Mouse (Mus musculus) spleen, embryonic (tissue): Measurements from ENCODE around the gene Usp6nl.

Experiments
- CTCF ChIA-PET: fragments of 350-600 bp; sonication (Branson Sonifier 250); formaldehyde crosslinking; loops from one replicate; lab custom pipeline; 2022; lab: Charles Lee

Gene Usp6nl

DNA sequence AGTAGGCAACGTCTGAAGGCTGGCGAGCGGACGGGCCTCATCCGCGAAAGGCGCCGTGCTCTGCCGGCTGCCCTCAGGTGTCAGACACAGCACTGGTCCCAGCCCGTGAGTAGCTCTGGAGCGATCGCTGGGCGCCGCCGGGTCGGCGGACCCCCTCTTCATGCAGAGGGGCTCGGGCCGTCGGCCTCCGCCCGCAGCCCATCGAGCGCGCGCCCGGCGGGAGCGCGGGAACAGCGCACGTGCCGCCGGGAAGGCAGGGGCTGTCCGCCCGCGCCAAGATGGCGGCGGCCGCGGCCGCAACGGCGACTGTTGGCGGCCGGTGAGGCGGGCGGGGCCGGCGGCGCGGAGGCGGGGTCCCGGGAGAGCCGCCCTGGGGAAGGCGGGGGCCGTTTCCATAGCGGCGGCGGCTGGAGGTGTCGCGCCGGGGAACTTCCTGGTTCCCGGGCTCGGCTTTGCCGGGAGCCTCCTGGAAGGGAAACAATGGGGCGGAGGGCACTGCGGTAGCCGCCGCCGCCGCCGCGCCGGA, at the start of gene Usp6nl:
Gene Usp6nl, plus strand, starts transcription at position 292 of the 526 bp plus-strand sequence.
- CTCF ChIA-PET = no interaction called here

DNA sequence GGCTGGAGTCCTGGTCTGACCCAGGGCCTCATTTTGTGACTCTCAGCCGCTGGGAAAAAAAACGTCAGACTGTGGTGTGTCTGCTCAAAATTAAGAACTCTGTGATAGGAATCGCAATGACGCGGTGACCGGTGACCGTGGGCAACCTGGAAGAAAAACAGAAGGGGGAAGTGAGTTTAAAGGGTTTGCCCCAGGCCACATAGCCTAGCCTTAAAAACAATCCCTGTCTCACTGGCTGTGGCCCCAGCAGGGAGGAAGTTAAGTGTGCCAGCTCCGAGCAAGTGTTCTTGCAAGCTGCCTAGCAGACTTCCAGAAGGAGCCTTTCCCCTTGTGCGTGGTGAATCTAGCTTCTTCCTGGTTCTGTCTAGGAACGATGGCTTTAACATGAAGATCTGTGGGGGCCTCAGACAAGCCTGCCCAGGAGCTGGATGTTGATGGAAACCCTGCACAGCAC, 49.0 kb upstream of the Usp6nl start:
- CTCF ChIA-PET = interaction anchor here (1.0 kb wide), 1 partner anchor 13 kb away, joined by 3 read pairs; no protein-coding TSS in a partner anchor

DNA sequence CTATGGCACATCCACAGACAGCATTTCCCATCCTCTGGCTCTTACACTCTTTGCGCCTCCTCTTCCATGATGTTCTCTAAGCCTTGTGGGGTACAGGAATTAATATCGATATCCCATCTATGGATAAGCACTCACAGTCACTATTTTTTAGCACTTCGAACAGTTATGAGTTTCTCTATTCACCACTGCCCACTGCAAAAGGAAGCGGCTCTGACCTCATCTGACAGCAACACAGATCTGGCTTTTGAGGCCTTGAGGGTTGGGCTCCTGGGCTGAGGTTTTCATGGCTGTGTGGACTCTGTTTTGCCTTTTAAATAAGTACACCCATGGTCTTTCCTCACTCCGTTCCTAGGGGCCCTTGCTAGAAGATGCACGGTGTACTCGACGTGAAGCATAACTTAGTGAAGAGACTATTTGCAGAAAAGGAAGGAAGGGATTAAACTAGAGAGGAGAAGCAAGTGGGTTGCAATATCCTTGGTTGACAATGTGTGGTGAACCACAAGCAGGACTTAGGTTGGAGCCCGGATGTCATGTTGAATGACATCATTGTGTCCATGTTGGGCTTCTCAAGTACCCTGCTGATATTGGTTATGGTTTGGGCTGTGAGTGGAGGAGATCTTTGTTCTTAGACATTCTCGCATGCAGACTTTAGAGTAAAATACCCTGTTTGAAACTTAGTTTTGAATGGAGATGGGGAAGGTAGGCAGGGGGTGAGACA, 43.5 kb upstream of the Usp6nl start:
- CTCF ChIA-PET = no interaction called here

DNA sequence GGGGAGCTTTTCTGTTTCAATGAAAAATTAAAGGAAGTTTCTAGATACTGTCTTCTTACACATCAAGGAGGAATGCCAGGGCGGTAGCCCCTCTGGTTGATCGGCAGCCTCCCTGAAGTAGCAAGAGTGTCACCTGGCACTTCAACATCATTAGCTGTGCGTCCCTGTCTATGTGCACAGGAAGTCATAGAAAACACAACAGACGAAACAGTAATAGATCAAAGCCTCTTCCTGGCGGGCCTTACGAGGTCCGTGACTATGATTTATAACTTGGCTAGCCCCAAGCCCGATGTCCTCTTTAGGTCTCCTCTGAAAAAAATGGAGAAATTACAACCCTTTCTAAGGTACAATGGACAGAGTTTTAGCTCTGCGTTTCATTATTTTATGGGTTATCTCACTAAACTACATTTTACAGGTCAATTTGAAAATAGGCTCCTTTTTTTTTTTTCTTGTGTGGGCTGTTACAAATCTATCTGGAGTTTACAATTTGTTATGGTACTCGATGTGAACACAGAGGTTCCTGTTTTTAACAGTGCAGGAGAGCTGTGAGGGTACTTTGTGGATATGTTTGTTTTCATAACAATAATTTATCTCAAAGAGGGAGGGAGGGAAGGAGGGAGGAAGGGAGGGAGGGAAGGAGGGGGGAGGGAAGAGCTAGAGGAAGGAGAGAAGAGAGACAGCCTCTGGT, 42.7 kb upstream of the Usp6nl start:
- CTCF ChIA-PET = no interaction called here

DNA sequence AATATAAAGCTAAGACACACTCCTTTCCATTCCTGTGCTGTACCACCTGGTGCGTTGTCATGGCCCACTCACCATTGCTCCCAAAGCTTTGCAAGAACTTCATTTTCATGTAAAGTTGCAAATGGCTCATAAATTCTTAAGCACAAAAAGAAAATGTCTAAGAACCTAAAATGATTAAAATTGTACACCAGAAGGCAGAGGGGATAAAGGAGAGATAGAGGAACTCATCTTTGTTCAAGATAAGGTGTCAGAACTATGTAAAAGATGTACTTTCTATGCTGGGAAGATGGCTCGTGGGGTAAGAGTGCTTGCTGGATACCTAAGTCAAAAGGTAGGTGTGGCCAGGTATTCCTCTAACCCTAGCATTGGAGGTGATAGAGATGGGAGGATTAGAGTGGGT, 38.9 kb upstream of the Usp6nl start:
- CTCF ChIA-PET = no interaction called here

DNA sequence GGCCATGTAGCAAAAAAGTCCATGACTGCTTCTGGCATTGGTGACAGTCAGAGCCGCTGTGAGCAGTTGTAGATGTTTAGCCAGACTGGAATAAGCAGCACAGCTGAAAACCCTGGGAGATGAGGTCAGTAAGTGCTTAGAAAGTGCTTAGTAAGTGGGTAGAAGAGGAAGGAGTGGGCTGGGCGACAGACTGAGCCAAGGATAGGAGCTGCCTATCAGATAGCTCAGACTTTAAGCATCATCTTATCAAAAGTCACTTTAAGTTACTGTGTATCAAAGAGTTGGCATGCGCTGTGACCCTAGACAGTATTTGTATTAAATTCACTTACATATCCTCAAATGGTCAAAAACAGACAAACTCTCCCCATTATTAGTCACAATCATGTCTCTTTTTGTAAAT, 37.7 kb upstream of the Usp6nl start:
- CTCF ChIA-PET = interaction anchor here (1.5 kb wide), 1 partner anchor 9 kb away, joined by 4 read pairs; no protein-coding TSS in a partner anchor

DNA sequence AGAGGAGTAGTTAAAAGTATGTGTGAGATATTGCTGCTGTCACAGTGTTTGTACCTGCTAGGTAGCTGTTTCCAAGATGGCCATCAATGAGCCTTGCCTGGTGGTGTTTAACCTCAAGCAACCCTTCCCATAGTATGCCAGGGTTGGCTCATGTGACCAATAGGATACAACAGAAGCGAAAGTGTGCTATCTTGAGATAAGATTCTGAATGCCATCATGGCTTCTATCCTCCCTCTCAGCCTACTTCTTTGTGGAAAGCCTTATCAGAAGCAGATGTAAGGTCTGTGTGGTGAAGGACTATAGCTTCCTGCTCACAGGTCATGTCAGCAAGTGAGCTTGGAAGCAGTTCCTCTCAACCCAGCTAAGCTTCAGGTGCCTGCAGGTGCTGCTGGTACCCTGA, 36.7 kb upstream of the Usp6nl start:
- CTCF ChIA-PET = interaction anchor here (0.6 to 1.5 kb wide), 3 partner anchors 8 to 1402 kb away, joined by 4 to 5 read pairs (median 4); no protein-coding TSS in a partner anchor

DNA sequence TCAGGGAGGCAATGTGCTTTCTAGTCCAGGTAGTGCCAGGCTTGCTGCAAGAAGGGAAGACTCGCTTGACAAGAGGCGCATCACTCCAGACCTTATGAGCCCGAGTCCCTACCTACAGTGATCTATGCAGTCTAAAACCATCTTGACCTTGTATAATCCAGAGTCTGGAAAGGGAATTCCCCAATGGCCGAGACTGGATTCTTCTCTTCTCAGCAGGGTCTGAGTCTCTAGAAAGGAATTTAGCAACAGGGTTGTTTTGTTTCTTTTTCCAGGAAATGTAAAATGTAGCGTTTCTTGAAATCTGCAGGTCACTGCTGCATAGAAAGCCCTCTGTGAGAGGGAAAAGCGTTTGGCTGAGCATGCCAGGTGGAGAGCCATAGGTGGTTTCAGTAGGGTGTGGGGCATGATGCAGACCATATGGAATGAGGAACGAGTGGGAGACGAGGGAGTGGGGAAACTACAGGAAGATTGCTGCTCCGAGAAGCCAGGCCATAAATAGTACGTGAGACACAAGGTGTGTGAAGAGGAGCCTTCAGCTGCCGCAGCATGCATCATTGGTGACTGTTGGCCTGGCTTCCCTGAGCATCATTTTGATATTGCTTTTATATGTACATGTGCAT, 28.5 kb upstream of the Usp6nl start:
- CTCF ChIA-PET = interaction anchor here (1.6 kb wide), 1 partner anchor 9 kb away, joined by 4 read pairs; no protein-coding TSS in a partner anchor

DNA sequence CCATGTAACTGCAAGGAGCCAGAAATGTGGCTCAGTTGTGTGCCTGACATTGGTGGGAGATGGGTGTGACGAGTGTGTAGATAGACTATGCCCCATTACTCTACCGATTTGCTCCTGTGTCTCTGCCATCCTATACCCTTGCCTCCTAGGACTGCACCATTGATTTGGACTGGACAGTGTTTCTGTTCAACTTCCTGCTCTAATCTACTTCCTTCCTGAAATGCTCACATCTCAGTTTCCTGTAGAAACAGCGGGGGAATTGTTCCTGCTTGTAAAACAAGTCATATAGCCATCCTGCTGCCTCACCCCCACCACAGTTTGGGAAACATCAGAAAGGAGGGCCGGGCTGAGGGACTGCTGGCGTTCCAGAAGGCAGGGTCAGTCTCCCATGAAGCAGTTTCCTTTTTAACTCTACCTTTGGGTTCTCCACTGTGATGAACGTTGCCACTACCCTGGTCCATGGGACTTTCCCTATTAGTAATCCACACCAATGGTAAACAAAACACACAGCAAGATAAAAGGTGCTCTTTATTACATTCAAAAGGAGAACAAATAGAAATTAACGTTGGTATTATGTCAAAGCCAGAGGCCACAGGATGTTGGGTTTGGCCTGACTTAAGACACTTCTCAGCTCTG, 27.4 kb upstream of the Usp6nl start:
- CTCF ChIA-PET = no interaction called here

DNA sequence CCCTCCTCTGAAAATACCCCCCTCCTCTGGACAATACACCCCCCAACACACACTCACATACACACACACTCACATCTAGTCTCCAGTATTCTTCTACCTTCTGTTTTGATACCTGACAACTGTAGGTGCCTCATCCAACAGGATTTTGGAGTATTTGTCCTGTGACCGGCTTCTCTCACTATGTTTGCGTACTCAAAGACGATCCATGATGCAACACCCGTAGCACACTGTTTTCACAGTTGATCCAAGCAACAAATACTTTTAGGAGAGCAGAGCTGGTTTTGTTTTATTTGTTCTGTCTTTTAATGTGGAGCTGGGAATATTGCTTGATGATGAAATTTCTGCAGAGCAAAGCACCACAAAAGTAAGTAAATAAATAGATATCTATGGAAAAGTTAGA, 17.7 kb upstream of the Usp6nl start:
- CTCF ChIA-PET = no interaction called here

DNA sequence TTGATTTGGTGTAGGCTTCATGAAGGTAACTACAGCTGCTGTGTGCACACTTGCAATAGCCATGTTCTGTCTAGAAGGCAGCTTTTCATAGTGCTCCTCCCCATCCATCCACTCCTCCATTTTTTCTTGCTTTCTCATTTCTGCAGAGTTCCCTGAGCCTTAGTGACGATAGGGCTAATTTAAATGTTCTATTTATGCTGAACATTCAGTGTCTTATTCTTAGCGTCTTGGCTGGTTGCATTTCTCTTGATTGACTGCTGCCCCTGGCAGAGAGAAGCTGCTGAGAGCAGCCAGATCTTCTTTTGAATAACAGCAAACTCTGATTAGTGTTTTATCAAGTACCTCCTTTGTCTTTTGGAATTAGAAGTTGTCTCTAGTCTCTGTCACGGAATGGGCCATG, 15.6 kb upstream of the Usp6nl start:
- CTCF ChIA-PET = no interaction called here

DNA sequence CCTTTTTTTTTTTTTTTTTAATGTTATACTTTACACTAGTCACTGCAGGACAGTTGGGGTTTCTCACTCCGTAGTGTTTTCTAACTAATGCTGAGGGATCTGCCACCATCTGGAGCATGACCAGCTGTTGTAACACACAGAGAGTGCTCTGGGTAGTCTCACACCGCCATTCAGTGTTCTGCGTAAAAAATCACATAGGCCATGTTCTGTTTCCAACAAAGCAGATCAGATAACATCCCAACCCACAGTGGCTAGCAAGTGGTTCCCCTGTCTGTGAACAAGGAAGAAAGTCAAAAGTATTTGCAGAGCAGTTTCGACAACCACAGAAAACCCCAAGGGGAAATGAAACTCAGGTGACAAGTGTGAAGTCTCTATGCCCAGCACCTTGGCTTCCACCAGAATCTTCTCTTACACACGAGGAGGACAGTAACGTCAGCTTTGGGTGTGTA, 13.1 kb upstream of the Usp6nl start:
- CTCF ChIA-PET = interaction anchor here (0.6 to 0.7 kb wide), 2 partner anchors 42 to 53 kb away, joined by 3 to 6 read pairs; no protein-coding TSS in a partner anchor

DNA sequence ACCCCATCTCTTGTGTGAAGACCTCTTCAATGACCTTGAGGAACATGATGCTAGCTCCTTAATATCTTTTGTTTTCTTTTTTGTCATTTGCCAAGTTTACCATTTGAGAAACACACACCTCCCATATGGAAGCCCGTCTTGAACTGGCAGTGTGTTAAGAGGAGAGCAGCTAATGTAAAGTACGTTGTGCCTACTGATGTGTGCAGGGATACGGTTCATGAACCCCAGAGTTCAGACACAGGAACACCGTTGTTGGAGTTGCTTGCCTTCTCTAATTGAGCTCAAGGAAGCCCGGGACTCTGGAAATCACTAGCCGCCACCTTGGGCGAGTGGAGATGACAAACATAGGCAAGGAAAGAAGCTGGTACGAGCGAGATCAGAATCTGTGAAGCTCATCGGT, 9.7 kb upstream of the Usp6nl start:
- CTCF ChIA-PET = no interaction called here

DNA sequence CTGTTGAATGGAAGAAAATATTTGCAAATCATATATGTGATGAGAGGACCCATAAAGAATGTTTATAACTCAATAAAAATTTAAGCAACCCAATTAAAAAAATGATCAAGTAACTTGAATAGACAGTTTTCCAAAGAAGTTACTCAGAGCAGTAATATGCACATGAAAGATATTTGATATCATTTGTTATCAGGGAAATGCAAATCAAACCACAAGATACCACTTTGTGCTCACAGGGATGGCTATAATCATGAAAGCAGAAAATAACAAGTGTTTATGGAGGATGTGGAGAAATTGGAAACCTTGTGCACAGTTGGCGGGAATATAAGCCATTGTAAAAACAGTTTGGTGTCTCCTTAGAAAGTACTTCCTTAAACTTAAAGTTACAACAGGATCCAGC, 8.7 kb upstream of the Usp6nl start:
- CTCF ChIA-PET = no interaction called here

DNA sequence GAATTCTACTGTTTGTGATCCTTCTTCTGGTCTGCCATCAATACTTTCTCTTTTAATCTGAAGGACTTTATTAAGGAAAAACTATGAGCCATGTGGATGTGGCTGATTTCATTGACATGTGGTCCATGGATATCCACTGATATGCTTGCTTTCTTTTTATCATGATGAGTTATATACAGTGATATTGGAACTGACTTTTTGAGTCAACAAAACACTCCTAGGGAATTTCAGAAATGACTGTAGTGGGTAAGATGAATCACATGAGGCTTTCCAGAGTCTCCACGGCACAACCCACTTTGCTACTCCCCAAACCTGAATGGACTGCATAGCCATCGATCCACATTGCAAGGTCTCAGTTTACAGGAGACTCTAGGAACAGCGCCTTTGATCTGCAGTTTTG, 2.3 kb upstream of the Usp6nl start:
- CTCF ChIA-PET = no interaction called here

DNA sequence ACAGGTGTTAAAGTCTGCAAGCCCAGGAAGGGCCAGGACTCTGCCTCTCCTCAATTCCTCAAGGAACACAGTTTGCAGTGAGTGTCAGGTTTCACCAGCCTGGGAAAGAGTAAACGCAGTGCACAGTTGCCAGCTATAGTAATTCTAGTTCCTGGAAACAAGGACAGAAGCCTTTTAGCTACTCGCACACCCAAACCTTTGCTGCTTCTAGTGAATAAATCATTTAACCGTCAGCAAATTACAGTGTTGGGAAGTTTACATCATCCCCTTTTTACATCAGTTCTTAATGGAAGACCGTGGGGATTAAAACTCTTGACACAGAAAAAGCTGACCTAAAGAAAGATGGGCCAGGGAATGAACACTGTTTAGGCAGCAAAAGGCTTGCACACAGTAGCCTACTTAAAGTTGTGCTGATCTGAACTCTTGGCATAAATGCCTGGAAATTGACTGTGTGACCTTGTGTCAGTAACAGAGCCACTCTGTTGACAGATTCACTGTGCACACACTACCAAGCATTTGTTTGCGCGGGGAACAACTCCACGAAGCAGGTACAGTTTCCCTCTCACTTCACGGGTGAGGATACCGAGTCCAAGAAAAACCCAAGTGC, 595 bp upstream of the Usp6nl start:
- CTCF ChIA-PET = no interaction called here

DNA sequence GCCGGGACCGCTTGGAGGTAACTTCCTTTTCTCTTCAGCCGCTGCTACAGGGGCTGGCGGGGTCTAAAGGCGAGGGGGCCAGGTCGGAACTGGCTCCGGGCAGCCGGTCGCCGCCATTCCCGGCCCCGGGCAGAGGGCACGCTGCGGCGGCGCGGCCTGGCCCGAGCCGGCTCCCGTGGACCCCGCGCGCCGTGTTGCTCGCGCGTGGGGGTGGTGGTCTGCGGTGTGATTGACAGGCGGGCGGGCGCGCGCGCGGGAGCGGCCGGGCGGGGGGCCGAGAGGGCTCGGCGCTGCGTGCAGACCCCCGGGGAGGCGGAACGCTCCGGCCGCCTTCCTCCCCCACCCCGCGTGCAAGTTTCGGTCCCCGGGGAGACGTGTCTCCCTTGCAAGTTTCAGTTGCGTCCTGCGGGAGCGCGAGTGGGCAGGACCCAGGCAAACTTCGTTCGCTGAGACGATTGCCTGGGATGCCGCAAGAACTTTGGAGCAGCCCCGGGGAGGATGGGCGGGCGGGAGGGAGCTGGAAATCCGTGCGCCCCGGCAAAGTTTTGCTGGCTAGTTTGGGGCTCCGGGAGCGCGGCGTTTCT, 563 bp downstream of the Usp6nl start:
- CTCF ChIA-PET = no interaction called here

DNA sequence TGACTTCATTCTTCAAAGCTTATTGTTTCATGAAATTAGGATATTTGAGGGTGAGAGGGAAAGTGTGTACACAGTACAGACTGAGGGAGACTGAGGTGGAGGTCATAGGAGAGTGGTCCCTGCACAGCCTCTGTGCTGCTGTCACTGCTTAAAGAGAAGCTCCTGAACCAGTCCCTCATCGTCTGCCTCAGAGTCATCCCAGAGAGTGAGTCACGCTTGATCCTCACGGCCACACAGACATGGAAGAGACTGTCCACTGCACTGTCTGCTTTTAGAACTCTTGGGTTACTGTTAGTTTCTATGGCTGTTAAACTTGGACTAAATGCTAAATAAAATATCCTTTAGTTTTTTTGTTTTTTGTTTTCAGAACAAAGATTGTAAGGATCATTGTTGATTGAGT, 3.2 kb downstream of the Usp6nl start:
- CTCF ChIA-PET = interaction anchor here (0.7 kb wide), 1 partner anchor 32 kb away, joined by 3 read pairs; no protein-coding TSS in a partner anchor

DNA sequence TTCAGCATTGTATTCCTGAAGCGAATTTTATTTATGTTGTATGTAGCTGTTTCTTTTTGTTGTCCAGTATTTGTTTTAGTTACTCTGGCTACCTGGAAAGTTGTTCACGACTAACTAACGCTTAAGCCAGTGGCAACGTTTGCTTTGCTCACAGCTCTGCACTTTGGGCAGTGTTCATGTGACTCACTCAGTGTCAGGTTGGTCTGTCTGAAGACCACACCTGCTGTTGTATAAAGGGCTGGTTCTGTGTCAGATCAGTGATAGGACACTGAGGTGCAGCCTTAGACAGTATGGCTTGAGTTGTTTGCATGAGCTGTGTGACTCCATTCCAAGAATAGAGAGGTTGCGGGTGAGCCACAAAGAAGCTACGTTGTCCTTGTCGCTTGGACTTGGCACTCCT, 6.5 kb downstream of the Usp6nl start:
- CTCF ChIA-PET = no interaction called here

DNA sequence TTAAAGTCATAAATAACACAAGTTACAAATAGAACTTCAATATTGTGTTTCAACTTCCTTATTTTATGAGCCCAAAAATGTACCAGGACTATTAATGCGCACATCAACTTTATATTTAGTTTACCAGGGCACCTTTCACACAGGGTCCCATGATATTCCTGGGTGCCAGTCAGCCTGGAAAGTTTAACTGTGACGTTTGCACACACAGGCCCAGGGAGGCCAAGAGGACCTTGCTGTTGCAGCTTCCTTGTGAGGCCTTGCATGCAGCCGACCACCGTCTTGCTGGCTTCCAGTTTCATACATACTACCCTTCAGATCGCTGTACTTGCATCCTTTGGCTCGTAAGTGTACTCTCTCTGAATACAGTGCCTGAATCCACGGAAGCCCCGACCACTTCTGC, 8.3 kb downstream of the Usp6nl start:
- CTCF ChIA-PET = no interaction called here
